ENCODE assay signal across 18 mouse cellular contexts in genomic region chr17:40868952-40869747, GRCm38 (mm10). TPM values are rescaled to one million over a fixed set of nuclear protein-coding genes. Genes with fewer than 3 reads are reported as not detected.
DNase-seq lines count a peak whose midpoint lies in the region; ATAC-seq and TF ChIP-seq lines count a peak whose summit lies in the region.
"Had no signal": no experiment of that assay in that cellular context is flagged by ENCODE, and none has a peak within 500 bp of the region (broad histone marks: within the 10 kb centered on the region; RNA-seq: fewer than 3 reads in every experiment).

No protein-coding gene starts in this region.

- no peak for DNase-seq in heart, adult 9 months (ENCODE audit: low spot score in 2 of 2)
- no peak for DNase-seq in kidney, postnatal 25 days
- DNase-seq in embryo, embryonic 10.5 days (ENCODE audit: low spot score) = no peak
- no peak for DNase-seq in frontal cortex, postnatal 36 days (ENCODE audit: low spot score in 2 of 2)
- DNase-seq: cerebellum, postnatal 10 days; heart, postnatal 36 days; kidney, adult 18-20 months had no signal

- TF ChIP-seq POLR2A in bone marrow macrophage, adult 2 months (IDR thresholded peaks at IDR 0.05; ENCODE audit: borderline replicate concordance, low read depth, low read length) = no peak

- H3K9ac ChIP-seq in heart, embryonic 12.5 days = no peak overlapping the region
- H3K9ac ChIP-seq in lung, embryonic 15.5 days = no peak overlapping the region
- H3K9ac ChIP-seq: embryonic facial prominence, embryonic 15.5 days had no signal

- H3K36me3 ChIP-seq in heart, embryonic 12.5 days = no peaks in the 10 kb centered on the region
- H3K36me3 ChIP-seq in lung, embryonic 15.5 days = no peaks in the 10 kb centered on the region
- H3K36me3 ChIP-seq: embryonic facial prominence, embryonic 15.5 days had no signal

- peak; percentile 42; the same call in 1 of the 2 replicates for ATAC-seq in heart, embryonic 12.5 days (ENCODE audit: insufficient number of reproducible peaks, low FRiP score)
- ATAC-seq in lung, embryonic 15.5 days (ENCODE audit: borderline replicate concordance, extremely low read depth, low FRiP score, low TSS enrichment) = peak; percentile 69; the same call in 1 of the 2 replicates
- 0 out of 2 replicates have a peak, but pooled peaks have one; percentile 17 for ATAC-seq in monocyte, adult 5-6 weeks (replicated peaks; ENCODE audit: insufficient number of reproducible peaks, low FRiP score, low TSS enrichment, poor library complexity, severe bottlenecking)

- WGBS in heart, embryonic 12.5 days = 12% methylated on average over 10 of the region's 10 CpGs
- WGBS in lung, embryonic 15.5 days = 27% methylated on average over 10 of the region's 10 CpGs

- no peaks in the 10 kb centered on the region for H3K27me3 ChIP-seq in heart, embryonic 12.5 days (replicated peaks)
- H3K27me3 ChIP-seq in lung, embryonic 15.5 days = no peaks in the 10 kb centered on the region
- H3K27me3 ChIP-seq: embryonic facial prominence, embryonic 15.5 days had no signal

- no peak for TF ChIP-seq CTCF in bone marrow macrophage, adult 2 months (IDR thresholded peaks at IDR 0.05; ENCODE audit: low read depth, low read length)

- H3K4me3 ChIP-seq in heart, embryonic 12.5 days = no peak overlapping the region
- H3K4me3 ChIP-seq in bone marrow macrophage, adult 2 months (ENCODE audit: insufficient read depth, low read length) = peak overlapping the region; percentile 15; the same call in 1 of the 2 replicates
- H3K4me3 ChIP-seq in lung, embryonic 15.5 days = no peak overlapping the region
- H3K4me3 ChIP-seq: embryonic facial prominence, embryonic 15.5 days; layer of hippocampus, adult 2 months; myocyte had no signal

- peaks cover 10% of the 10 kb centered on the region; the same call in 1 of the 2 replicates for H3K4me1 ChIP-seq in heart, embryonic 12.5 days (replicated peaks)
- H3K4me1 ChIP-seq in bone marrow macrophage, adult 2 months (ENCODE audit: control insufficient read depth, insufficient read depth, low read length) = peaks cover 22% of the 10 kb centered on the region
- no peaks in the 10 kb centered on the region for H3K4me1 ChIP-seq in lung, embryonic 15.5 days
- H3K4me1 ChIP-seq: embryonic facial prominence, embryonic 15.5 days had no signal

- no peaks in the 10 kb centered on the region for H3K9me3 ChIP-seq in heart, embryonic 12.5 days (replicated peaks)
- no peaks in the 10 kb centered on the region for H3K9me3 ChIP-seq in lung, embryonic 15.5 days
- H3K9me3 ChIP-seq: embryonic facial prominence, embryonic 15.5 days had no signal

- peak overlapping the region; percentile 33; the same call in 1 of the 2 replicates for H3K27ac ChIP-seq in heart, embryonic 12.5 days (ENCODE audit: poor library complexity, severe bottlenecking)
- no peak overlapping the region for H3K27ac ChIP-seq in bone marrow macrophage, adult 2 months (ENCODE audit: insufficient read depth, low read depth, low read length)
- H3K27ac ChIP-seq in lung, embryonic 15.5 days = peak overlapping the region; percentile 73
- H3K27ac ChIP-seq: embryonic facial prominence, embryonic 15.5 days; layer of hippocampus, adult 2 months; macrophage had no signal

- peak overlapping the region; percentile 54 for H3K4me2 ChIP-seq in heart, embryonic 12.5 days
- no peak overlapping the region for H3K4me2 ChIP-seq in lung, embryonic 15.5 days
- H3K4me2 ChIP-seq: embryonic facial prominence, embryonic 15.5 days had no signal

RNA-seq across cellular contexts. Expression of gene 9130008F23Rik, which starts 11.2 kb away (rescaled TPM):
- polyA plus RNA-seq in heart, embryonic 12.5 days (2016; fragmentation: Nextera tagmentation; extraction: Ambion mirVana) = 3.4 and 4.5 TPM in 2 replicates
- 2.9 and 3.4 TPM in 2 replicates for polyA plus RNA-seq in bone marrow macrophage, adult 2 months (2012; ENCODE audit: insufficient read depth, insufficient read length, missing spikeins)
- 4.6 and 4.8 TPM in 2 replicates for polyA plus RNA-seq in lung, embryonic 15.5 days (2015; fragmentation: Nextera tagmentation; extraction: Ambion mirVana)
- 1.5 to 10.3 TPM (median 4.2 TPM) in 3 replicates for total RNA-seq in monocyte, adult 5-6 weeks (2017)
- total RNA-seq: left cerebral cortex, postnatal 25 days had no signal

RNA-seq across cellular contexts. Expression of gene Glyatl3, which starts 45.0 kb away (rescaled TPM):
- polyA plus RNA-seq in heart, embryonic 12.5 days (2016; fragmentation: Nextera tagmentation; extraction: Ambion mirVana) = not detected in 2 replicates
- polyA plus RNA-seq in bone marrow macrophage, adult 2 months (2012; ENCODE audit: insufficient read depth, insufficient read length, missing spikeins) = not detected in 2 replicates
- not detected in 2 replicates for polyA plus RNA-seq in lung, embryonic 15.5 days (2015; fragmentation: Nextera tagmentation; extraction: Ambion mirVana)
- total RNA-seq in monocyte, adult 5-6 weeks (2017) = not detected in 3 replicates
- total RNA-seq: adrenal gland, adult 18-20 months; heart, postnatal 36 days; layer of hippocampus, adult 2 months; left cerebral cortex, postnatal 25 days had no signal
- polyA plus RNA-seq: C2C12, macrophage, myocyte had no signal

RNA-seq across cellular contexts. Expression of gene Rhag, which starts 58.2 kb away (rescaled TPM):
- polyA plus RNA-seq in heart, embryonic 12.5 days (2016; fragmentation: Nextera tagmentation; extraction: Ambion mirVana) = 9.7 and 14.1 TPM in 2 replicates
- 0.39 TPM in 1 of 2 replicates, not detected in the other for polyA plus RNA-seq in bone marrow macrophage, adult 2 months (2012; ENCODE audit: insufficient read depth, insufficient read length, missing spikeins)
- 0.89 and 1.4 TPM in 2 replicates for polyA plus RNA-seq in lung, embryonic 15.5 days (2015; fragmentation: Nextera tagmentation; extraction: Ambion mirVana)
- total RNA-seq in monocyte, adult 5-6 weeks (2017) = 0.49 TPM in 1 of 3 replicates, not detected in the others
- total RNA-seq: adrenal gland, adult 18-20 months; layer of hippocampus, adult 2 months; left cerebral cortex, postnatal 25 days had no signal
- polyA plus RNA-seq: C2C12, macrophage, myocyte had no signal

Comparison
In these comparisons a context has a peak if more than half of its experiments do, and no peak if none do; other contexts are left out.
1. ATAC-seq: peak in every context shown above with its lines; median percentile 69 in lung, embryonic 15.5 days; 42 in heart, embryonic 12.5 days; 17 in monocyte, adult 5-6 weeks.